Mouse (Mus musculus) liver, embryonic 14.5 days (tissue): ENCODE results near the gene Hoxb1.

Source experiments
- CTCF ChIP-seq: IDR thresholded peaks from 2 replicates; pipeline ENCODE4 v1.5.1; 2016; ENCODE audit warnings: antibody characterized with exemption, low read depth, control low read depth
- EP300 ChIP-seq: IDR thresholded peaks from 2 replicates; pipeline ENCODE4 v1.6.1; 2016; ENCODE audit warnings: antibody characterized with exemption, low read depth

GRCm38 (mm10) chr11:96372519-96372918 is 7.0 kb downstream of the Hoxb1 start:
- TF ChIP-seq CTCF (no peak), EP300 (no peak)
